Mouse (Mus musculus) E14TG2a.4 (cell line): ENCODE data around the gene Ptprm.

Experiments
- H3K27me3 ChIP-seq: 2 replicates; pipeline ENCODE4 v1.6.1; 2014; ENCODE audit warnings: low read length, control low read depth; ENCODE audit not compliant: insufficient read depth
- H3K36me3 ChIP-seq: 2 replicates; pipeline ENCODE4 v1.6.1; 2014; ENCODE audit warnings: low read length, control low read depth; ENCODE audit not compliant: insufficient read depth
- H3K4me1 ChIP-seq: replicated peaks from 2 replicates; pipeline ENCODE4 v1.6.1; 2014; ENCODE audit warnings: low read depth, low read length, control low read depth
- H3K4me3 ChIP-seq: replicated peaks from 2 replicates; pipeline ENCODE4 v1.5.1; 2014; ENCODE audit warnings: mild to moderate bottlenecking, low read length
- H3K9me3 ChIP-seq: 2 replicates; pipeline ENCODE4 v1.6.1; 2014; ENCODE audit warnings: low read length, control low read depth
- CTCF ChIP-seq: conservative IDR thresholded peaks from 2 replicates; pipeline ENCODE4 v1.5.1; 2014; ENCODE audit warnings: low read length
- NANOG ChIP-seq: IDR thresholded peaks from 2 replicates; pipeline ENCODE4 v1.6.1; 2014; ENCODE audit warnings: borderline replicate concordance, low read length, mixed read lengths
- POU5F1 ChIP-seq: IDR thresholded peaks from 2 replicates; pipeline ENCODE4 v1.6.1; 2014; ENCODE audit warnings: low read length, borderline replicate concordance

Ptprm gene

DNA sequence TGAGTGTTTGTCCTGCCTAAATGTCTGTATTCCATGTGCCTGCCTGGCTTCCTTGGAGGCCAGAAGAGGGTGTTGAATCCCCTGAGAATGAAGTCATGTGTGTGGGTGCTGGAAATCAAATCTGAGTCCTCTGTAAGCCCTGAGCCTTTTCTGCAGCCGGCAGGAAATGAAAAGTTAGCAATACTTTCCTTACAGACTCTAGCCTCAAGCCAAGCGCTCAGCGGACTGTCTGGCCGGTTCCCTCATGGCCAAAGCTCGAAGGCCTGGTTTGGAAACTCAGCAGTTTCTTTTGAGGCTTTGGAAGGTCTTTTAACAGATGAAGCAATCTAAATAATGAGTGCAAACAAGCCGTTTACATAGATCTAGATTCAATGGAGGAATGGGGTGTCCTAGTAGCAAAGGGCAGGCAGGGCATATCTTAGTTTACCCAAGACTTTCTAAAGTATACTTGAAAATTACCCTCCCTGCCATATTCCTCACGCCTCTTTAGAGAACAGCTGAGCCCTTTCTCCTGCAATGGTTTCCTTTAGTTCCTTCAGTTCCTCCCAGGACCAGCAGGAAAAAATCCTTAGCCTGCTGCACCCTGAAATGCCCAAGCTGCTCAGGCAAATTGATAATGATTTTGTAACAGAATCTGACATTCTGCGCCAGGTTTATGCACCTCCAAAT is 144.4 kb downstream of the Ptprm start:
- H3K4me1 ChIP-seq: peaks cover 4% of the 10 kb centered on the region; the same call in 1 of the 2 replicates
- no peak for TF ChIP-seq CTCF
- TF ChIP-seq POU5F1: no peak
- TF ChIP-seq NANOG: no peak
- H3K36me3 ChIP-seq: no peaks in the 10 kb centered on the region
- H3K27me3 ChIP-seq: peaks cover 2% of the 10 kb centered on the region
- no peaks in the 10 kb centered on the region for H3K9me3 ChIP-seq
- H3K4me3 ChIP-seq: no peak overlapping the region

DNA sequence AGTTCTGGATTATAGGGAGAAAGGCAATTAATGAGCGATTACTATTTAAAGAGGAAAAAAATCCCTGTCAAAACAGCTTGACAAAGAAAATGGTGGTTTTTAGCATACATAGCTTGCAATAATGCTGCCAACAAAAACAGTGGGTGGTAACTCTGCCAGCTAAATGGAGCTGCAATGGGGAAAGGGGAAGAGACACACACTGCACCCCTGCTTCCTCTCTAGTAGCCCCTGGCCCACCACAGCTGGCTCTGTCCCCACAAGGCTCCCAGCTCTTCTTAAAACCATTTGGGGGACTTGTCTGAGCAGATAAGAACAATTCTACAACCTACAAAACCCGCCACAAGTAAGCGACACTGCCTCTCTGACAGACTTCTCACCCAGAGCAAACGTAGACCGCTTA is 145.7 kb downstream of the Ptprm start:
- TF ChIP-seq NANOG (no peak), CTCF (no peak), POU5F1 (no peak)
- Histone ChIP-seq H3K4me3 (no peak overlapping the region), H3K36me3 (no peaks in the 10 kb centered on the region), H3K9me3 (no peaks in the 10 kb centered on the region), H3K27me3 (peaks cover 2% of the 10 kb centered on the region), H3K4me1 (peaks cover under 1% of the 10 kb centered on the region; the same call in 1 of the 2 replicates)

DNA sequence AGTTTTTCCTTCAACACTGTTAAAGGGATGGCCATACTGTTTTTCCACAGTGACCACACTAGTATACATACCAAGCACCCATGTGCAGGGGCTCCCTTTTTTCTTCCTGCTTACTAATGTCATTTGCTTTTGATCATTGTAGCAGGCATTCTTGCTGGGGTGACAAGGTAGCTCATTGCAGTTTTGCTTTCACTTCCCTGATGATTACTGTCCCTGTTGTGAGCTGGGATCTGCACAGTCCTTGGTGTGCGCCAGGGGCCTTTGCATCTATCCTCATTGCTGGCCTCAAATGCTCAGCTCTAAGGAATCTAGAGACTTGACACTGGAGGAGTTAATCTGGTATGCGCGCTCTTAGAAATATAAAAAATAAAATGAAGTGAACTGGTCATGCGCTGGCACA is 147.3 kb downstream of the Ptprm start:
- Histone ChIP-seq H3K9me3 (no peaks in the 10 kb centered on the region), H3K4me3 (no peak overlapping the region), H3K4me1 (no peaks in the 10 kb centered on the region), H3K36me3 (no peaks in the 10 kb centered on the region), H3K27me3 (peaks cover 2% of the 10 kb centered on the region)
- TF ChIP-seq CTCF (no peak), NANOG (no peak), POU5F1 (no peak)

DNA sequence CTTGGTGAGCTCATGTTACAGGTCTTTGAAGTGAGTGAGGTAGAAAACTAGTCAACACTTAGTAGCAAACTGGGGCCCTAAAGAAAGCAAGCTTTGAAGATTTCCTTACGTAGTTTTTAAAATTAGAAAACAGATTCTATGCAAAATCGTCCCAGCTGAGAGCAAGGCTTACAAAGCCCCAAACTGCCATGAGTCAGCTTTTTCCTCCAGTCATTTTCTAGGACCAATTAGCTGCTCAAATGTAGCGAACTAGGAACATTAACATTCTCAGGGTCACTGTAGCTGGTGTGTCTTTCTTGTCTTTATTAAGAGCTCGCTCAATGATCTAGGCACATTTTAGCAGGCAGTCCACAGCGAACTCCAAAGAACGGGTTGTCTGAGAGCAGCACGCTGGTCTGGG is 153.1 kb downstream of the Ptprm start:
- H3K36me3 ChIP-seq: no peaks in the 10 kb centered on the region
- no peak overlapping the region for H3K4me3 ChIP-seq
- H3K9me3 ChIP-seq: no peaks in the 10 kb centered on the region
- H3K27me3 ChIP-seq: peaks cover 2% of the 10 kb centered on the region; the same call in 1 of the 2 replicates
- TF ChIP-seq CTCF (no peak), POU5F1 (no peak), NANOG (no peak)
- H3K4me1 ChIP-seq: no peaks in the 10 kb centered on the region; the same call in 1 of the 2 replicates

DNA sequence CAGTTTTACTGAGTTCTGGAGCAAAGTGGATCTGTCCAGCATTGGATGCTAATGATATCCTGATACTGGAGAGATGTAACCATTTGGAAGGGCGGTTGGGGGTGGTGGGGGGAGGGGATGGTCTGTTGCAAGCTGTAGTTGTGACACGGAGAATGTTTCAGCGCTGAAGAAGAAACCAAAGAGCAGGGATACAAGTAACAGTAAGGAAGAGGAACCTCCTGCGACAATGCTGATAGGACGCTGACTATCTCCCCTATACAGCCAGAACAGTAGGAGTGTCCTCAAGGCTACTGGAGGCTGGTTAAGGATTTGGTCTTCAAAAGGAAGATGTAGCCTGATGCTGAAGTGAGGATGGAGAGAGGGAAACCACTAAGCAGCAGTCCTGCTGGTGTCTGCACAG is 160.5 kb downstream of the Ptprm start:
- H3K36me3 ChIP-seq: no peaks in the 10 kb centered on the region
- H3K4me3 ChIP-seq: no peak overlapping the region
- peaks cover 8% of the 10 kb centered on the region for H3K9me3 ChIP-seq
- TF ChIP-seq POU5F1 (no peak), NANOG (no peak), CTCF (no peak)
- H3K27me3 ChIP-seq: peaks cover 4% of the 10 kb centered on the region
- no peaks in the 10 kb centered on the region for H3K4me1 ChIP-seq

DNA sequence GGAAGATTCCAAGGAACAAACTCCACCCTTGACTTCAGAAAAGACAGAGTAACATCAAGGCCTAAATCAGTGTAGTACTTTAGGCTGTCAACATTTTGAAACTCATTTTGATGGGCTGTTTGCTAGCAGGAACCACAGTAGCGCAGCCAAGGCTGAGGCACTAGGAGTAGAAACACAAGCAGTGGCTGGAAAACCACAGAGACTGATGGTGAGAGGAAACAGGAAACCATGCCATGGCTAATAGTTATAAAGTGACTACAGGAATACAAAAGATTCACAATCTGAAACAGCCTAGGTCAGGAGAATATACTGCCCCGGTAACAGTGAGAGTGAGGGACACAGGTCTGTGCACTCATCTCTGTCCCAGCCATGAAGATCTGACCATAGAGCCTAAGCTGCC is 165.7 kb downstream of the Ptprm start:
- no peak overlapping the region for H3K4me3 ChIP-seq
- H3K4me1 ChIP-seq: no peaks in the 10 kb centered on the region
- H3K27me3 ChIP-seq: peaks cover 4% of the 10 kb centered on the region
- no peaks in the 10 kb centered on the region for H3K36me3 ChIP-seq
- TF ChIP-seq POU5F1 (no peak), CTCF (no peak), NANOG (no peak)
- H3K9me3 ChIP-seq: peaks cover 8% of the 10 kb centered on the region

DNA sequence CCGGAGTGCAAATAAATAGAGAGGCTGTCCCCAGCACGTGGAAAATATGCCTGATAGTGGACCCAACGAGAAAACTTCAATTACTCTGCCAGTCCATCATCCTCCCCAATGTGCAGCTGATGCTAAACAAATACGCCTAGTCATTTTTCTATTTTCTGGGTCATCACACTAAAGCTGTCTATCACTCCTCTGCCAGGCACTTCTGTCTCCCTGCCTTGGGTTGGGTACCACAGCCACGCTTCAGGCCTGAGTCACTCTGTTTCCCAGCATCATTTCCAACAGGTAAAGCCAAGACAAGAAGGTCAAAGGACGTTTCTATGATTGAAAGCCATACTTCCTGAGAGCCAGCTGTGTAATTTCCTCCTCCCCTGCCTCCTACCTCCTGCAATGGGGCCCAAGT is 167.4 kb downstream of the Ptprm start:
- peaks cover 4% of the 10 kb centered on the region for H3K27me3 ChIP-seq
- peaks cover 8% of the 10 kb centered on the region for H3K9me3 ChIP-seq
- no peaks in the 10 kb centered on the region for H3K36me3 ChIP-seq
- no peak for TF ChIP-seq NANOG
- no peak for TF ChIP-seq POU5F1
- TF ChIP-seq CTCF: no peak
- H3K4me3 ChIP-seq: no peak overlapping the region
- no peaks in the 10 kb centered on the region for H3K4me1 ChIP-seq

DNA sequence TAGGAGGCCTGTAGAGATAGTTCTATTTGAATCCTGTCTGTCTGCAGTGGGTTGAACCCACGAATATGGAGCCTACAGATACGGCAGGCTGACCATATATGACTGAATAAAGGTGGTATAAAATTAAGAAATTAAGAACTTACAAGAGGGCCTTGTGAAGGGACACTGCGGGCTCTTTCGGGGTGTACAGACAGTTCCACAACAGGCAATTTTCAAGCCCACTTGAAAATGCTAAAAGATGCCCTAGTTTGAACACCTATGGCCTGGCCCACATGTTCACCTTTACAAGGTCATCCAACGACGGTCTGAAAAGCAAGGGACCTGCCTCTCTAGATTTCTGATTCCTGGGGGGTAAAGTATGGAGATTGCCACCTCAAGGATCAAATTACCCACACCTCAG is 168.3 kb downstream of the Ptprm start:
- Histone ChIP-seq H3K9me3 (peaks cover 8% of the 10 kb centered on the region), H3K27me3 (peaks cover 4% of the 10 kb centered on the region), H3K36me3 (no peaks in the 10 kb centered on the region), H3K4me3 (no peak overlapping the region), H3K4me1 (no peaks in the 10 kb centered on the region)
- no peak for TF ChIP-seq POU5F1
- TF ChIP-seq CTCF: no peak
- TF ChIP-seq NANOG: no peak

DNA sequence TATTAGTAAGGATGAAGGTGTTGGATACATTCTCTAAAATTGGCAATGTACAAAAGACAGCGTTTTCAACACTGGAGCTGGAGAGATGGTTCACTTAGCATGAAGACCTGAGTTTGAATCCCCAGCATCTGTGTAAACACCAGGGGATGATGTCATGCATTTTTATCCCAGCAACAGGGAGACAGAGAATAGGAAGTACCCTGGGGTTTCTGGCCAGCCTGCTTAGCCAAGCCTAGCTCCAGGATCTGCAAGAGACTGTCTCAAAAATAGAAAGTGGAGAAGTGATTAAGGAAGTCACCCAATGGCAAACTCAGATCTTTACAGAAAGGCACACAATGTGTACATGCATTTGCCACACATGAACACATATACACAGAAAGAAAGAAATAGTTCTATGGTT is 174.8 kb downstream of the Ptprm start:
- no peaks in the 10 kb centered on the region for H3K27me3 ChIP-seq
- H3K9me3 ChIP-seq: no peaks in the 10 kb centered on the region
- no peaks in the 10 kb centered on the region for H3K36me3 ChIP-seq
- TF ChIP-seq CTCF: no peak
- H3K4me1 ChIP-seq: no peaks in the 10 kb centered on the region
- no peak overlapping the region for H3K4me3 ChIP-seq
